Mouse (Mus musculus): ENCODE measurements around the gene Cadm1. TPM values are rescaled to one million over a fixed set of nuclear protein-coding genes. Genes with fewer than 3 reads are reported as not detected.

Gene Cadm1
- polyA plus RNA-seq, 1 experiment from 2014 or later = 41.3 TPM

DNA sequence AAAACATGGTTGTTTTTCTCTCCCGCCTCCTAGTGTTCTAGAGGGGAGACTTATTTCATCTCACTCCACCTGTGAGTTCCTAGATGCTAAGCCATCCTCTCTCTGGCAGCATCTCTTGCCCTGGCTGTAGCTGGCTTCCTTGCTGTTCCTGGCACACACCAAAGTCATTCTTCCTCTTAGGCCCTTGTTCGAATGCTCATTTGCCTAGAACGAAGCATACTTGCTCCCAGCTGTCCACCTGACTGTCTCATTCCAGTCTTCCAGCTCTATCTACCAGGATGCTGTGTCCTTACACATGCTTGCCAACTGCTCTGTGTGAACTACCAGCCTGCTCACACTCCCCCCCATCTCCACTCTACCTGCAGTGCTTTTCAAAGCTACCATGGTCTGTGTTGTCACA lies 211.8 kb downstream of the Cadm1 start:
- H3K36me3 ChIP-seq (ENCODE audit: control insufficient read depth, insufficient read depth, low read length) = no peaks in the 10 kb centered on the region
- H3K27ac ChIP-seq (ENCODE audit: low read length) = no peak overlapping the region
- ATAC-seq (ENCODE audit: insufficient read depth, low FRiP score) = no peak
- no peaks in the 10 kb centered on the region for H3K27me3 ChIP-seq (ENCODE audit: control insufficient read depth, insufficient read depth, low read length)
- 92% methylated on average over 3 of the region's 3 CpGs for WGBS
- H3K9me3 ChIP-seq (replicated peaks; ENCODE audit: control insufficient read depth, low read length) = no peaks in the 10 kb centered on the region
- H3K4me2 ChIP-seq (ENCODE audit: low read depth, low read length) = no peak overlapping the region
- no peak overlapping the region for H3K9ac ChIP-seq (ENCODE audit: low read length)
- H3K4me3 ChIP-seq (replicated peaks; ENCODE audit: low read length) = no peak overlapping the region
- no peaks in the 10 kb centered on the region for H3K4me1 ChIP-seq (ENCODE audit: control insufficient read depth, insufficient read depth, low read length)

DNA sequence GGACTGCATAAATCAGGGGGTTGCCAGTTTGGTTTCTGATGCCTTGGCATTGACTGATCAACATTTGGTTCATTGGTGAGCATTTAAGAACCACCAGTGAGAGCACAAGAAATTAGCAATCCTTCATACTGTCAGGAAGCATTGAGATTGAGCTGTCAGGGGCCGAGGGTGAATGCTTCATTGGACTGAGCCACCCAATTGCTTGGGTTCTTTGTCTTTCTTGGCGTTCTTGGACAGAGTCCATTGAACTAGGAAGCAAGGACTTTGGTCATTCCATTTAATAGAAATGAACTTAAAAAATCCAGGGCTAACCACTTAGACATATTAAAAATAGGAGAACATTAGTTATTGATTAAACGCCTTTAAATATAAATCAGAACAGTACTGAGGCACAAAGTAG lies 214.9 kb downstream of the Cadm1 start:
- no peaks in the 10 kb centered on the region for H3K36me3 ChIP-seq (ENCODE audit: control insufficient read depth, insufficient read depth, low read length)
- H3K9ac ChIP-seq (ENCODE audit: low read length) = no peak overlapping the region
- no peaks in the 10 kb centered on the region for H3K9me3 ChIP-seq (replicated peaks; ENCODE audit: control insufficient read depth, low read length)
- 72% methylated on average over 3 of the region's 3 CpGs for WGBS
- no peak overlapping the region for H3K4me2 ChIP-seq (ENCODE audit: low read depth, low read length)
- no peaks in the 10 kb centered on the region for H3K4me1 ChIP-seq (ENCODE audit: control insufficient read depth, insufficient read depth, low read length)
- ATAC-seq (ENCODE audit: insufficient read depth, low FRiP score) = no peak
- no peak overlapping the region for H3K4me3 ChIP-seq (replicated peaks; ENCODE audit: low read length)
- H3K27ac ChIP-seq (ENCODE audit: low read length) = no peak overlapping the region
- no peaks in the 10 kb centered on the region for H3K27me3 ChIP-seq (ENCODE audit: control insufficient read depth, insufficient read depth, low read length)

- H3K36me3 ChIP-seq (ENCODE audit: control insufficient read depth, insufficient read depth, low read length) = no peaks in the 10 kb centered on the region
- H3K4me1 ChIP-seq (ENCODE audit: control insufficient read depth, insufficient read depth, low read length) = no peaks in the 10 kb centered on the region
- H3K9me3 ChIP-seq (replicated peaks; ENCODE audit: control insufficient read depth, low read length) = no peaks in the 10 kb centered on the region
- 80% methylated on average over 7 of the region's 7 CpGs for WGBS
- H3K27ac ChIP-seq (ENCODE audit: low read length) = no peak overlapping the region
- no peak overlapping the region for H3K4me2 ChIP-seq (ENCODE audit: low read depth, low read length)
- no peak overlapping the region for H3K4me3 ChIP-seq (replicated peaks; ENCODE audit: low read length)
- no peak overlapping the region for H3K9ac ChIP-seq (ENCODE audit: low read length)
- H3K27me3 ChIP-seq (ENCODE audit: control insufficient read depth, insufficient read depth, low read length) = no peaks in the 10 kb centered on the region
- no peak for ATAC-seq (ENCODE audit: insufficient read depth, low FRiP score)
These were observed 215.7 kb downstream of the Cadm1 start for GRCm38 (mm10) chr9:47745716-47746115.

- WGBS = 63% methylated on average over 5 of the region's 5 CpGs
- ATAC-seq (ENCODE audit: insufficient read depth, low FRiP score) = no peak
These were observed 219.2 kb downstream of the Cadm1 start for GRCm38 (mm10) chr9:47749160-47749559.

DNA sequence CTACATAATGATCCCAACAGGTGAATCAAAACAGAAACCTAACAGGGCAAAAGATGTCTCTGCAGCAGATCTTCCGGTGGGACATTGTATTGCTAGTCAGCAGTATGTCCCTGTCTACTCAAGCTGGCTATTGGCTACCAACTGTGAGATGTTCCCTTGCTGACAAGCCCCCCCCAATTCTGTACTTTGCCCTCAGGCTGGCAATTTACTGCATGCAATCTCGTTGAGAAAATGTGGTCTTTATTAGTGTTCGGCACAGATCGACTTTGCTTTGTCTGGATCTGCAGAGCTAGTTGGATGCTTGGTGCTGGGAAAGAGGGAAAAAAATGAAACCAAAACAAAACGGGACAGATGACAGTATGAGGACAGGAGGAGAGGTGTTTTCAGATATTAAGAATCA lies 222.5 kb downstream of the Cadm1 start:
- H3K27ac ChIP-seq (ENCODE audit: low read length) = no peak overlapping the region
- no peaks in the 10 kb centered on the region for H3K36me3 ChIP-seq (ENCODE audit: control insufficient read depth, insufficient read depth, low read length)
- no peak for ATAC-seq (ENCODE audit: insufficient read depth, low FRiP score)
- no peaks in the 10 kb centered on the region for H3K27me3 ChIP-seq (ENCODE audit: control insufficient read depth, insufficient read depth, low read length)
- no peaks in the 10 kb centered on the region for H3K9me3 ChIP-seq (replicated peaks; ENCODE audit: control insufficient read depth, low read length)
- H3K4me2 ChIP-seq (ENCODE audit: low read depth, low read length) = no peak overlapping the region
- no peaks in the 10 kb centered on the region for H3K4me1 ChIP-seq (ENCODE audit: control insufficient read depth, insufficient read depth, low read length)
- H3K9ac ChIP-seq (ENCODE audit: low read length) = no peak overlapping the region
- WGBS = 64% methylated on average over 5 of the region's 5 CpGs
- no peak overlapping the region for H3K4me3 ChIP-seq (replicated peaks; ENCODE audit: low read length)

More at GRCm38 (mm10) chr9:47749160-47749559, 219.2 kb downstream of the Cadm1 start:
- H3K4me1 ChIP-seq (ENCODE audit: control insufficient read depth, insufficient read depth, low read length) = no peaks in the 10 kb centered on the region
- H3K4me2 ChIP-seq (ENCODE audit: low read depth, low read length) = no peak overlapping the region
- no peaks in the 10 kb centered on the region for H3K27me3 ChIP-seq (ENCODE audit: control insufficient read depth, insufficient read depth, low read length)
- no peak overlapping the region for H3K9ac ChIP-seq (ENCODE audit: low read length)
- no peak overlapping the region for H3K27ac ChIP-seq (ENCODE audit: low read length)
- H3K9me3 ChIP-seq (replicated peaks; ENCODE audit: control insufficient read depth, low read length) = no peaks in the 10 kb centered on the region
- no peaks in the 10 kb centered on the region for H3K36me3 ChIP-seq (ENCODE audit: control insufficient read depth, insufficient read depth, low read length)
- H3K4me3 ChIP-seq (replicated peaks; ENCODE audit: low read length) = no peak overlapping the region

- H3K4me3 ChIP-seq (replicated peaks; ENCODE audit: low read length) = no peak overlapping the region
- H3K27ac ChIP-seq (ENCODE audit: low read length) = no peak overlapping the region
- no peaks in the 10 kb centered on the region for H3K9me3 ChIP-seq (replicated peaks; ENCODE audit: control insufficient read depth, low read length)
- H3K27me3 ChIP-seq (ENCODE audit: control insufficient read depth, insufficient read depth, low read length) = no peaks in the 10 kb centered on the region
- 73% methylated on average over 7 of the region's 7 CpGs for WGBS
- H3K4me1 ChIP-seq (ENCODE audit: control insufficient read depth, insufficient read depth, low read length) = no peaks in the 10 kb centered on the region
- no peaks in the 10 kb centered on the region for H3K36me3 ChIP-seq (ENCODE audit: control insufficient read depth, insufficient read depth, low read length)
- no peak overlapping the region for H3K4me2 ChIP-seq (ENCODE audit: low read depth, low read length)
- no peak overlapping the region for H3K9ac ChIP-seq (ENCODE audit: low read length)
- no peak for ATAC-seq (ENCODE audit: insufficient read depth, low FRiP score)
These were observed 223.2 kb downstream of the Cadm1 start for GRCm38 (mm10) chr9:47753127-47753526.

- no peak for ATAC-seq (ENCODE audit: insufficient read depth, low FRiP score)
- Histone ChIP-seq H3K36me3 (ENCODE audit: control insufficient read depth, insufficient read depth, low read length) (no peaks in the 10 kb centered on the region), H3K4me3 (replicated peaks; ENCODE audit: low read length) (no peak overlapping the region), H3K27ac (ENCODE audit: low read length) (no peak overlapping the region), H3K9me3 (replicated peaks; ENCODE audit: control insufficient read depth, low read length) (no peaks in the 10 kb centered on the region), H3K4me2 (ENCODE audit: low read depth, low read length) (no peak overlapping the region), H3K4me1 (ENCODE audit: control insufficient read depth, insufficient read depth, low read length) (no peaks in the 10 kb centered on the region), H3K27me3 (ENCODE audit: control insufficient read depth, insufficient read depth, low read length) (no peaks in the 10 kb centered on the region), H3K9ac (ENCODE audit: low read length) (no peak overlapping the region)
- WGBS = 59% methylated on average over 12 of the region's 12 CpGs
These were observed 225.1 kb downstream of the Cadm1 start for GRCm38 (mm10) chr9:47755119-47755518.

GRCm38 (mm10) chr9:47757798-47758197 lies 227.8 kb downstream of the Cadm1 start:
- Histone ChIP-seq H3K27ac (ENCODE audit: low read length) (no peak overlapping the region), H3K36me3 (ENCODE audit: control insufficient read depth, insufficient read depth, low read length) (no peaks in the 10 kb centered on the region), H3K4me1 (ENCODE audit: control insufficient read depth, insufficient read depth, low read length) (no peaks in the 10 kb centered on the region), H3K9ac (ENCODE audit: low read length) (no peak overlapping the region), H3K4me2 (ENCODE audit: low read depth, low read length) (no peak overlapping the region), H3K9me3 (replicated peaks; ENCODE audit: control insufficient read depth, low read length) (no peaks in the 10 kb centered on the region), H3K27me3 (ENCODE audit: control insufficient read depth, insufficient read depth, low read length) (no peaks in the 10 kb centered on the region), H3K4me3 (replicated peaks; ENCODE audit: low read length) (no peak overlapping the region)
- ATAC-seq (ENCODE audit: insufficient read depth, low FRiP score) = no peak
- WGBS = 71% methylated on average over 2 of the region's 2 CpGs

DNA sequence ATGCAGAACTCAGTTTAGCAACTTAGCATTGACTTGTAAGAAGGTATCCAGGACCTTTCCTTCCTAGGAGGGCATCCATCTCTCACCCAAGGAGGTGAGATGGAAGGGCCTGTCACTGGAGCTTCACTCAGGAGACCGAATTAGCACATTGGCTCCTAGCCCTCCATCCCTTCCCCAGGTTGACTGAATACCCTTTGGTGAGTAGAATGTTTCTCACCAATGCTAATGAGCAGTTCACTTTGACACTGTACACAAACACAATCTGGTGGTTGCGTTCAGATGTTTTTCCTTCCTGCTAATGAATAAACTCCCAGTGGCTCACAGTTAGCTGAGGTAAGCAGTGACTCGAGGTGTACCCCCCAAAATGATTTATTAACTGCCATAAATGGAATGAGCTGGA lies 228.3 kb downstream of the Cadm1 start:
- WGBS = 63% methylated on average over 3 of the region's 3 CpGs
- Histone ChIP-seq H3K9ac (ENCODE audit: low read length) (no peak overlapping the region), H3K27ac (ENCODE audit: low read length) (no peak overlapping the region), H3K4me3 (replicated peaks; ENCODE audit: low read length) (no peak overlapping the region), H3K36me3 (ENCODE audit: control insufficient read depth, insufficient read depth, low read length) (no peaks in the 10 kb centered on the region), H3K9me3 (replicated peaks; ENCODE audit: control insufficient read depth, low read length) (no peaks in the 10 kb centered on the region), H3K4me1 (ENCODE audit: control insufficient read depth, insufficient read depth, low read length) (no peaks in the 10 kb centered on the region), H3K4me2 (ENCODE audit: low read depth, low read length) (no peak overlapping the region), H3K27me3 (ENCODE audit: control insufficient read depth, insufficient read depth, low read length) (no peaks in the 10 kb centered on the region)
- no peak for ATAC-seq (ENCODE audit: insufficient read depth, low FRiP score)

- Histone ChIP-seq H3K4me3 (replicated peaks; ENCODE audit: low read length) (no peak overlapping the region), H3K4me2 (ENCODE audit: low read depth, low read length) (no peak overlapping the region), H3K9ac (ENCODE audit: low read length) (no peak overlapping the region), H3K4me1 (ENCODE audit: control insufficient read depth, insufficient read depth, low read length) (no peaks in the 10 kb centered on the region), H3K27me3 (ENCODE audit: control insufficient read depth, insufficient read depth, low read length) (no peaks in the 10 kb centered on the region), H3K9me3 (replicated peaks; ENCODE audit: control insufficient read depth, low read length) (no peaks in the 10 kb centered on the region), H3K27ac (ENCODE audit: low read length) (no peak overlapping the region), H3K36me3 (ENCODE audit: control insufficient read depth, insufficient read depth, low read length) (no peaks in the 10 kb centered on the region)
- 71% methylated on average over 7 of the region's 7 CpGs for WGBS
- no peak for ATAC-seq (ENCODE audit: insufficient read depth, low FRiP score)
These were observed 229.8 kb downstream of the Cadm1 start for GRCm38 (mm10) chr9:47759807-47760206.

Data from stomach, embryonic 16.5 days (tissue).